Mouse (Mus musculus): ENCODE measurements around the gene Il1rapl2.

GRCm38 (mm10) chrX:138103954-138104353, 533.5 kb downstream of the Il1rapl2 start:
- no peak for TF ChIP-seq CTCF (conservative IDR thresholded peaks at IDR 0.05; ENCODE audit: insufficient read depth, insufficient read length, low read depth, low read length)
- no peak for TF ChIP-seq POLR2A (IDR thresholded peaks at IDR 0.05; ENCODE audit: low read depth, low read length)

Data from kidney, adult 2 months (tissue).